Mouse (Mus musculus) heart, embryonic 11.5 days (tissue): ENCODE results near the gene Aqp7. TPM values are rescaled to one million over a fixed set of nuclear protein-coding genes. Genes with fewer than 3 reads are reported as not detected.

Experiments used
- ATAC-seq: fragments of 200-750 bp; cut with Nextera tagmentation; replicated peaks from 2 replicates; pipeline ENCODE4 v1.8.0; 2017; ENCODE audit warnings: moderate library complexity; ENCODE audit not compliant: insufficient number of reproducible peaks, low FRiP score, low TSS enrichment
- H3K27ac ChIP-seq: fragments of 300-500 bp; sonication (generic); 2 replicates; pipeline ENCODE4 v1.5.1; 2014; ENCODE audit warnings: mild to moderate bottlenecking, low read depth, low read length
- H3K27me3 ChIP-seq: fragments of 300-500 bp; sonication (generic); 2 replicates; pipeline ENCODE4 v1.6.1; 2014; ENCODE audit warnings: mild to moderate bottlenecking, low read length, mixed read lengths; ENCODE audit not compliant: control insufficient read depth, insufficient read depth
- H3K36me3 ChIP-seq: fragments of 300-500 bp; sonication (generic); 2 replicates; pipeline ENCODE4 v1.6.1; 2014; ENCODE audit warnings: mild to moderate bottlenecking, low read length, moderate library complexity, mixed read lengths; ENCODE audit not compliant: control insufficient read depth, insufficient read depth
- H3K4me1 ChIP-seq: fragments of 300-500 bp; sonication (generic); 2 replicates; pipeline ENCODE4 v1.6.1; 2014; ENCODE audit warnings: low read length; ENCODE audit not compliant: control insufficient read depth, insufficient read depth
- H3K4me2 ChIP-seq: fragments of 300-500 bp; sonication (generic); 2 replicates; pipeline ENCODE4 v1.6.1; 2014; ENCODE audit warnings: mild to moderate bottlenecking, moderate library complexity
- H3K4me3 ChIP-seq: fragments of 300-500 bp; sonication (generic); 2 replicates; pipeline ENCODE4 v1.5.1; 2014; ENCODE audit warnings: low read depth, low read length
- H3K9ac ChIP-seq: fragments of 300-500 bp; sonication (generic); 2 replicates; pipeline ENCODE4 v1.6.1; 2014; ENCODE audit warnings: mild to moderate bottlenecking, low read depth, low read length, moderate library complexity
- H3K9me3 ChIP-seq: fragments of 300-500 bp; sonication (generic); replicated peaks from 2 replicates; pipeline ENCODE4 v1.6.1; 2016; ENCODE audit warnings: low read length; ENCODE audit not compliant: control insufficient read depth
- WGBS: fragments of 180-500 bp; shearing (Covaris S2); extraction: QIAGEN DNeasy Blood & Tissue Kit; methylation state at CpG from one replicate; pipeline ENCODE4 v1.1.7; 2014; ENCODE audit not compliant: insufficient replicate concordance; 5-methylcytosine and 5-hydroxymethylcytosine counted together
- polyA plus RNA-seq: library from polyadenylated mRNA; unstranded; fragments of >200 nt; fragmentation: Nextera tagmentation; extraction: Ambion mirVana; gene quantifications from 2 replicates; pipeline ENCODE4 v1.2.1, GENCODE M21; 2014

The Aqp7 gene
- polyA plus RNA-seq, 1 experiment from 2014 or later, result 0.14 TPM

DNA sequence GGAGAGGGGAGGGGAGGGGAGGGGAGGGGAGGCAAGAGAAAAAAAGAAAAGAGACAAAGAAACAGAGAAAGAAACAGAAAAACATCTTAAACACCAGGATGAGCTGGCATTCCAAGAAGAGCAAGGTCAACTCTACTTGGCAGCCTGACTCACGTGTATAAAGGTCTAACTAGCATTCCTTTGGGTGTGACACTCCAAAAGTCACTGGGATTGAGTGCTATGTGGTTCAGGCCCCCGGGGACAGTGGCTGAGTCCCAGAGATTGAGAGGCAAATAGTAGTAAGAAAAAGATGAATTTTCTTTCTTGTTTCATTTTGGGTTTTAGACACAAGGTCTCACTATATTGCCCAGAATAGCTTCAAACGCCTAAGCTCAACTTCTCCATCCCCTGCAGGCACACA lies 10.0 kb downstream of the Aqp7 start:
- H3K9ac ChIP-seq, result no peak overlapping the region
- no peaks in the 10 kb centered on the region for H3K27me3 ChIP-seq
- H3K9me3 ChIP-seq, result no peaks in the 10 kb centered on the region
- no peaks in the 10 kb centered on the region for H3K36me3 ChIP-seq
- no peak overlapping the region for H3K27ac ChIP-seq
- H3K4me1 ChIP-seq, result no peaks in the 10 kb centered on the region
- H3K4me3 ChIP-seq, result no peak overlapping the region
- ATAC-seq, result no peak
- WGBS, result 43% methylated on average over 3 of the region's 3 CpGs
- no peak overlapping the region for H3K4me2 ChIP-seq

DNA sequence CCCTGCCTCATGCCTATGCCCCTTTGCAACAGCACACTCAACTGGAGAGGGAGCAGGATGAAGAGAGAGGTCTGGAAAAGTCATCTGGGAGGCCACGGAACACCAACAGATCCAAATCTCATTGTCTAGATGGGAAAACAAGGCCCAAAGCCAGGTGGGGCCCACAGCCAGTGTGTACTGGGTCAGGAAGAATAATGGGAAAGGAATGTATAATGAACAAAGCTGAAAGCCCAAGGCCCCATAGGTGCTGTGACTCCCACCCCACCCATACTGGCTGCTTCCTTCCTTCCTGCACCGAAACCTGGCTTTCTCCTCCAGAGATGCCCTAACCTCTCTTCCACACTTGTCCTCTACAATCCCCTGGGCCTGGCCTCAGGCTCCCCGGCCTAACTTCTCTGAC lies 16.7 kb downstream of the Aqp7 start:
- Histone ChIP-seq H3K27ac (no peak overlapping the region), H3K9ac (no peak overlapping the region), H3K4me1 (0 out of 2 replicates have a peak, but pooled peaks cover 1% of the 10 kb centered on the region), H3K4me3 (no peak overlapping the region), H3K4me2 (no peak overlapping the region), H3K27me3 (no peaks in the 10 kb centered on the region), H3K36me3 (no peaks in the 10 kb centered on the region), H3K9me3 (no peaks in the 10 kb centered on the region)
- WGBS, result 70% methylated on average over 3 of the region's 3 CpGs
- no peak for ATAC-seq

DNA sequence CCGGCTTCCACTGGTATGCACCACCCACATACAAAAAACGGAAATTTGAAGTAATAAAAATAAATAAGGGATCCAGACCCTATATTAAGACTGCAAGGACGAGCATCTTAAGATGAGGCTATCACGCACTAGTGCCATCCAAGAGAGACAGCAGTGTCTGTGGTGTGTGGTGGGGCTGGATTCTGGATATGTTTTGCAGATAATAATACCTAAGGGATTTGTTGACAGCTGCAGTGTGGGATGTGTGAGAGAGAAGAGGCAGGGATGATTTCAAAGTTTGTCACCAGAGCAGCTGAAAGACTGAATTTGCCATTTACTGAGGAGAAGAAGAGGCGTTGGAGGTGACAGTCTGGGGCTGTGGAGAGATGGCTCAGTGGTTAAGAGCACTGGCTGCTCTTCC lies 18.6 kb downstream of the Aqp7 start:
- H3K36me3 ChIP-seq, result peaks cover 2% of the 10 kb centered on the region; the same call in 1 of the 2 replicates
- H3K4me3 ChIP-seq, result no peak overlapping the region
- H3K9ac ChIP-seq, result no peak overlapping the region
- no peaks in the 10 kb centered on the region for H3K9me3 ChIP-seq
- no peak overlapping the region for H3K4me2 ChIP-seq
- H3K27ac ChIP-seq, result no peak overlapping the region
- no peaks in the 10 kb centered on the region for H3K27me3 ChIP-seq
- 0 out of 2 replicates have a peak, but pooled peaks cover 3% of the 10 kb centered on the region for H3K4me1 ChIP-seq
- no peak for ATAC-seq
- 86% methylated on average over 5 of the region's 5 CpGs for WGBS

DNA sequence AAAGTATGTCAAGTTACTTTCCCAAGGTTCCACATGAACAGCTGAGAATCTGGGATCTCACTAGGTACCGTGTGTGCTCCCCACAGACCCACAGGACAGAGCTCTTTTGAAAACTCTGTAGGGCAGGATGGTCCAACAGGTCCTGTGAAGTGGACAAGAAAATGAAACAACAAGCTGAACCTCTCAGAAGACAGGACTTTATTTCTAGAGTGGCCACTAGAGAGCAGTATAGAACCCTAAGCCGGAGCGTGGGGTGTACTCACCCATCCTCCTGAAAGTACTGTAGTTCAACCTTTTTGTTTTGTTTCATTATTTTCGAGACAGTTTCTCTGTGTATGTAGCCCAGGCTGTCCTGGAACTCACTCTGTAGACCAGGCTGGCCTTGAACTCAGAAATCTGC lies 19.7 kb downstream of the Aqp7 start:
- peaks cover 13% of the 10 kb centered on the region for H3K36me3 ChIP-seq
- ATAC-seq, result no peak
- no peaks in the 10 kb centered on the region for H3K9me3 ChIP-seq
- H3K9ac ChIP-seq, result no peak overlapping the region
- H3K4me3 ChIP-seq, result no peak overlapping the region
- H3K27ac ChIP-seq, result no peak overlapping the region
- H3K27me3 ChIP-seq, result no peaks in the 10 kb centered on the region
- WGBS, result 81% methylated on average over 4 of the region's 4 CpGs
- 0 out of 2 replicates have a peak, but pooled peaks cover 3% of the 10 kb centered on the region for H3K4me1 ChIP-seq
- H3K4me2 ChIP-seq, result no peak overlapping the region

GRCm38 (mm10) chr4:41027872-41028271 lies 20.1 kb downstream of the Aqp7 start:
- WGBS, result 84% methylated on average over 3 of the region's 3 CpGs
- peaks cover 16% of the 10 kb centered on the region for H3K36me3 ChIP-seq

GRCm38 (mm10) chr4:41026086-41026787 lies 21.7 kb downstream of the Aqp7 start:
- ATAC-seq, result no peak
- H3K9me3 ChIP-seq, result no peaks in the 10 kb centered on the region

More at GRCm38 (mm10) chr4:41027872-41028271, 20.1 kb downstream of the Aqp7 start:
- no peak overlapping the region for H3K27ac ChIP-seq
- no peak for ATAC-seq
- 0 out of 2 replicates have a peak, but pooled peaks cover 3% of the 10 kb centered on the region for H3K4me1 ChIP-seq
- H3K9ac ChIP-seq, result no peak overlapping the region
- no peak overlapping the region for H3K4me2 ChIP-seq
- no peaks in the 10 kb centered on the region for H3K9me3 ChIP-seq
- H3K4me3 ChIP-seq, result no peak overlapping the region
- H3K27me3 ChIP-seq, result no peaks in the 10 kb centered on the region

GRCm38 (mm10) chr4:41021094-41021493 lies 26.8 kb downstream of the Aqp7 start:
- Histone ChIP-seq H3K4me3 (no peak overlapping the region), H3K27ac (no peak overlapping the region), H3K4me2 (no peak overlapping the region), H3K9ac (no peak overlapping the region), H3K36me3 (peaks cover 31% of the 10 kb centered on the region), H3K27me3 (no peaks in the 10 kb centered on the region), H3K4me1 (0 out of 2 replicates have a peak, but pooled peaks cover under 1% of the 10 kb centered on the region), H3K9me3 (no peaks in the 10 kb centered on the region)
- WGBS, result 89% methylated on average over 5 of the region's 5 CpGs
- no peak for ATAC-seq

More at GRCm38 (mm10) chr4:41026086-41026787, 21.7 kb downstream of the Aqp7 start:
- no peak overlapping the region for H3K4me3 ChIP-seq
- no peaks in the 10 kb centered on the region for H3K27me3 ChIP-seq
- H3K4me1 ChIP-seq, result 0 out of 2 replicates have a peak, but pooled peaks cover 3% of the 10 kb centered on the region
- no peak overlapping the region for H3K4me2 ChIP-seq
- WGBS, result 51% methylated on average over 8 of the region's 8 CpGs
- no peak overlapping the region for H3K27ac ChIP-seq
- 0 out of 2 replicates have a peak overlapping the region, but pooled peaks have one; percentile 43 for H3K9ac ChIP-seq
- peaks cover 25% of the 10 kb centered on the region for H3K36me3 ChIP-seq

GRCm38 (mm10) chr4:41015798-41016197 lies 32.1 kb downstream of the Aqp7 start:
- Histone ChIP-seq H3K27ac (no peak overlapping the region), H3K36me3 (peaks cover 37% of the 10 kb centered on the region), H3K4me2 (no peak overlapping the region), H3K4me1 (no peaks in the 10 kb centered on the region), H3K27me3 (no peaks in the 10 kb centered on the region), H3K9ac (no peak overlapping the region), H3K9me3 (no peaks in the 10 kb centered on the region), H3K4me3 (no peak overlapping the region)
- no peak for ATAC-seq
- 89% methylated on average over 5 of the region's 5 CpGs for WGBS

DNA sequence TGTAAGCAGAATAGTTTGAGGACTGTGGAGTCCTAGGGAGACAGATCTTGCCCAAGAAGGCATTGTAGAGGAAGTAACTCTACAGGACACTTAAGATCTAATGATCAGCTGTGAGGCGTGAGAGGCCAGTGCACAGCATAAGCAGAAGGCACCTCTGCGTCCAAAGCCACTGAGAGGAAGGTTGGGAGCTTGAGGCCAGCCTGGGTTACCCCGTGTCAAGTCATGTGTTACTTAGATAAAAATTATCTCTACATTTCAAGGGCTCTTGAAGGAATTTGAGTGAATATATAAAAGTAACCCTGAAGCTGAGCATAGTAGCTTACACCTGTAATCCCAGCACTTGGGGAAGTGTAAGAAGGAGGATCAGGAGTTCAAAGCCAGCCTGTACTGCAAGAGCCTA lies 34.6 kb downstream of the Aqp7 start:
- WGBS, result 66% methylated on average over 3 of the region's 3 CpGs
- ATAC-seq, result no peak
- Histone ChIP-seq H3K4me1 (no peaks in the 10 kb centered on the region), H3K4me2 (no peak overlapping the region), H3K36me3 (peaks cover 49% of the 10 kb centered on the region), H3K27me3 (no peaks in the 10 kb centered on the region), H3K4me3 (no peak overlapping the region), H3K9me3 (no peaks in the 10 kb centered on the region), H3K27ac (no peak overlapping the region), H3K9ac (no peak overlapping the region)
